Mouse (Mus musculus): ENCODE measurements around the gene Gprc5d. TPM values are rescaled to one million over a fixed set of nuclear protein-coding genes. Genes with fewer than 3 reads are reported as not detected.

Gprc5d gene
- polyA plus RNA-seq, 1 experiment from 2014 or later: not detected

DNA sequence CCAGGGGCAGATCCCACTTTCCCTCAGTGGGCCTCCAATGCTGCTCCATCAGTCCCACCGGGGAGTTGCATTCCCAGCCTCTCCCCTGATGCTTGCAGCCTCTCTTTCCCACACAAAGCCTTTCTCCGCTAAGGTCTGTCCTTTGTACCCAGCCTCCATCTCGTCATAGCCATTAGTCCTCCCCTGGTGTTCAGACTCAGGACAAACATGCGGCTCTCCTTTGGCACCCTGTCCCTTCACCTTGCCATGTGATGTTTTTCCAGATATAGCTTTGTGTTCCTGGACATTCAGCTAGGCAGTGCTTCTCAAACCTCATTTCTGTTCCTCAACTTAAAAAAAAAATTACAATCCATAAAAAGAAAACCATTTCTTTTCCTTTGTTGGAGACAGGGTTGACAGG, 40.4 kb upstream of the Gprc5d start:
- Histone ChIP-seq H3K4me2 (ENCODE audit: low read length) (no peak overlapping the region), H3K27me3 (ENCODE audit: control insufficient read depth, insufficient read depth, low read length) (no peaks in the 10 kb centered on the region), H3K4me1 (ENCODE audit: control insufficient read depth in 2 of 2, insufficient read depth in 2 of 2, low read length in 2 of 2) (peaks cover 5 to 11% of the 10 kb centered on the region in 2 experiments; a peak in 2 of 4 replicates), H3K36me3 (ENCODE audit: control insufficient read depth, insufficient read depth, low read length) (no peaks in the 10 kb centered on the region), H3K27ac (replicated peaks in 1 of 2; ENCODE audit: control insufficient read depth in 1 of 2, insufficient read depth in 1 of 2, low read depth in 2 of 2, low read length in 2 of 2) (no peak overlapping the region), H3K4me3 (ENCODE audit: control insufficient read depth in 1 of 2, insufficient read depth in 1 of 2, low read depth in 1 of 2, low read length in 2 of 2) (no peak overlapping the region), H3K9me3 (ENCODE audit: control insufficient read depth, low read length) (no peaks in the 10 kb centered on the region), H3K9ac (ENCODE audit: low read length) (no peak overlapping the region)
- no peak for ATAC-seq (ENCODE audit: insufficient number of reproducible peaks, insufficient read depth, low FRiP score, low read depth)
- 51% methylated on average over 4 of the region's 4 CpGs for WGBS

DNA sequence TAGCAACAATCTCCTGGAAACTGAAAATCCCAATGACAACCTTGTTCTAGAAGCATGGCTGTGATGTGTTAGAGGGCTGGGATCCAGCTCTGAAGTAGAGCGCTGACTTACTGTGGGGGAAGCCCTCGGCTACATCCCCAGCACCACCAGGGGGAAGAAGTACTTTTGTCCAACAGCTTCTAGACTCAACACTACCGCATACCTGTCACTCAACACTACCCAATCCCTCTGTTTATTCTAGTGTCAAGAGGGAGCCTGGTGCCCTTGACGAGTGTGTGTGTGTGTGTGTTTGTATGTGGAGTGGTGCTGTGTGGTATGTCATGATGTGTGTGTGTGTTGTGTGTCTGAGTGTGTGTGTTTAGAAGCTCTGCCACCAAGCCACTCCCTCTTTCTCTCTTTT, 39.4 kb upstream of the Gprc5d start:
- no peak for ATAC-seq (ENCODE audit: insufficient number of reproducible peaks, insufficient read depth, low FRiP score, low read depth)
- no peak overlapping the region for H3K9ac ChIP-seq (ENCODE audit: low read length)
- 28% methylated on average over 4 of the region's 4 CpGs for WGBS
- no peaks in the 10 kb centered on the region for H3K27me3 ChIP-seq (ENCODE audit: control insufficient read depth, insufficient read depth, low read length)
- no peak overlapping the region for H3K4me2 ChIP-seq (ENCODE audit: low read length)
- no peak overlapping the region for H3K27ac ChIP-seq (replicated peaks in 1 of 2; ENCODE audit: control insufficient read depth in 1 of 2, insufficient read depth in 1 of 2, low read depth in 2 of 2, low read length in 2 of 2)
- H3K36me3 ChIP-seq (ENCODE audit: control insufficient read depth, insufficient read depth, low read length): no peaks in the 10 kb centered on the region
- peaks cover 5 to 7% of the 10 kb centered on the region in 2 experiments; a peak in 2 of 4 replicates for H3K4me1 ChIP-seq (ENCODE audit: control insufficient read depth in 2 of 2, insufficient read depth in 2 of 2, low read length in 2 of 2)
- no peaks in the 10 kb centered on the region for H3K9me3 ChIP-seq (ENCODE audit: control insufficient read depth, low read length)
- H3K4me3 ChIP-seq (ENCODE audit: control insufficient read depth in 1 of 2, insufficient read depth in 1 of 2, low read depth in 1 of 2, low read length in 2 of 2): no peak overlapping the region

DNA sequence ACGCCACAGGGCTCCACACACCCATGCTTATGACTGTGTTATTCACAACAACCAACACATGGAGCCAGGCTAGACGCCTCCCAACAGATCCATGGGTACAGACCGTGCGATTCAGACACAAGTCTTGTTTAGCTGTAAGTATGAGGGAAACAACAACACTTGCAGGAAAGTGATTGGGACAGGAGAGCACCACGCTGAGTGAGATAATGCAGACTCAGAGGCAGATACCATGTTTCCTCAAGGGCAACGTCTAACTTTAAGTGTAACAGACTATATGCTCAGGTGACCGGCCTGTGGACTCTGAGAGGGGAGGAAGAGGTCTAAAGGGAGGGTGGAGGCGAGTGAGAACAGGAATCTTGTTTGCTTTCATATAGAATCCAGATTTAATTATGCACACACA, 38.5 kb upstream of the Gprc5d start:
- H3K9ac ChIP-seq (ENCODE audit: low read length): no peak overlapping the region
- no peak overlapping the region for H3K4me3 ChIP-seq (ENCODE audit: control insufficient read depth in 1 of 2, insufficient read depth in 1 of 2, low read depth in 1 of 2, low read length in 2 of 2)
- peaks cover 5 to 7% of the 10 kb centered on the region in 2 experiments; a peak in 2 of 4 replicates for H3K4me1 ChIP-seq (ENCODE audit: control insufficient read depth in 2 of 2, insufficient read depth in 2 of 2, low read length in 2 of 2)
- no peak overlapping the region for H3K27ac ChIP-seq (replicated peaks in 1 of 2; ENCODE audit: control insufficient read depth in 1 of 2, insufficient read depth in 1 of 2, low read depth in 2 of 2, low read length in 2 of 2)
- 43% methylated on average over 8 of the region's 8 CpGs for WGBS
- H3K4me2 ChIP-seq (ENCODE audit: low read length): no peak overlapping the region
- H3K36me3 ChIP-seq (ENCODE audit: control insufficient read depth, insufficient read depth, low read length): no peaks in the 10 kb centered on the region
- H3K9me3 ChIP-seq (ENCODE audit: control insufficient read depth, low read length): no peaks in the 10 kb centered on the region
- no peaks in the 10 kb centered on the region for H3K27me3 ChIP-seq (ENCODE audit: control insufficient read depth, insufficient read depth, low read length)
- no peak for ATAC-seq (ENCODE audit: insufficient number of reproducible peaks, insufficient read depth, low FRiP score, low read depth)

DNA sequence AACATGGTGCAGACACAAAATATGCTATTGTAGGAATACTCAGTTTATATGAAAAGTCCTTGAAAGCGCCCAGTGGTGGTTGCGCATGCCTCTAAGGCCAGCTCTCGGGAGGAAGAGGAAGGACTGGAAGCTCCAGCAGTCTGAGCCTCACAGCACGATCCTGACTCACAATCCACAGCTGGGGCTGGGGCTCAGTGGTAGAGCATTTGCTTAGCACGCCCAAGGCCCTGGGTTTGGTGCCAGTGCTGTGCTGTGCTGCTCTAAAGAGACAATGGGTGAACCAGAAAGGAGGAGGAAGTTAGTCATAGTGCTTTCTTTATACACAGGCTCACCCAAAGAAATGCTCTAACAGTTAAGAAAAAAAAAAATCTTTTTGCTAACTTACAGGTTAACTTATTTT, 35.6 kb upstream of the Gprc5d start:
- Histone ChIP-seq H3K4me3 (ENCODE audit: control insufficient read depth in 1 of 2, insufficient read depth in 1 of 2, low read depth in 1 of 2, low read length in 2 of 2) (no peak overlapping the region), H3K27ac (replicated peaks in 1 of 2; ENCODE audit: control insufficient read depth in 1 of 2, insufficient read depth in 1 of 2, low read depth in 2 of 2, low read length in 2 of 2) (no peak overlapping the region), H3K4me2 (ENCODE audit: low read length) (no peak overlapping the region), H3K9me3 (ENCODE audit: control insufficient read depth, low read length) (no peaks in the 10 kb centered on the region), H3K27me3 (ENCODE audit: control insufficient read depth, insufficient read depth, low read length) (no peaks in the 10 kb centered on the region), H3K9ac (ENCODE audit: low read length) (no peak overlapping the region), H3K4me1 (ENCODE audit: control insufficient read depth in 2 of 2, insufficient read depth in 2 of 2, low read length in 2 of 2) (peaks cover 5 to 7% of the 10 kb centered on the region in 2 experiments; a peak in 2 of 4 replicates), H3K36me3 (ENCODE audit: control insufficient read depth, insufficient read depth, low read length) (no peaks in the 10 kb centered on the region)
- 85% methylated on average over 5 of the region's 5 CpGs for WGBS
- no peak for ATAC-seq (ENCODE audit: insufficient number of reproducible peaks, insufficient read depth, low FRiP score, low read depth)

DNA sequence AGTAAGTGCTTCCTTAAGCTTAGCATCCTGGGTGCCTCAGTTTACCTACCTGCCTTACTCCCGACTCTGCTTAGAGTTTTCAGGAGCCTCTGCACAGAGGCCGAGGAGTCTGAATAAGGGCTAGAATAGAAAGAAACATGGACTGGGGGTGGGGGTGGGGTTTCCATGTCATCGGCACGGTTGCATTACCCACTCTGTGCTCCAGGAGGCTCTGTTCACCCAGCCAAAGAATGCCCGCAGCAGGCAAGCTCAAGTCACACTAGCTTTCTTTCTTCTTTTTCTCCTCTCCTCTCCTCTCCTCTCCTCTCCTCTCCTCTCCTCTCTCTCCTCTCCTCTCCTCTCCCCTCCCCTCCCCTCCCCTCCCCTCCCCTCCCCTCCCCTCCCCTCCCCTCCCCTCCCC, 32.2 kb upstream of the Gprc5d start:
- H3K27me3 ChIP-seq (ENCODE audit: control insufficient read depth, insufficient read depth, low read length): no peaks in the 10 kb centered on the region
- no peaks in the 10 kb centered on the region for H3K9me3 ChIP-seq (ENCODE audit: control insufficient read depth, low read length)
- no peak overlapping the region for H3K4me2 ChIP-seq (ENCODE audit: low read length)
- no peak overlapping the region for H3K4me3 ChIP-seq (ENCODE audit: control insufficient read depth in 1 of 2, insufficient read depth in 1 of 2, low read depth in 1 of 2, low read length in 2 of 2)
- WGBS: 22% methylated on average over 5 of the region's 5 CpGs
- H3K27ac ChIP-seq (replicated peaks in 1 of 2; ENCODE audit: control insufficient read depth in 1 of 2, insufficient read depth in 1 of 2, low read depth in 2 of 2, low read length in 2 of 2): no peak overlapping the region
- H3K4me1 ChIP-seq (ENCODE audit: control insufficient read depth in 2 of 2, insufficient read depth in 2 of 2, low read length in 2 of 2): no peaks in the 10 kb centered on the region
- H3K36me3 ChIP-seq (ENCODE audit: control insufficient read depth, insufficient read depth, low read length): no peaks in the 10 kb centered on the region
- H3K9ac ChIP-seq (ENCODE audit: low read length): no peak overlapping the region
- no peak; the same call in 1 of the 2 replicates for ATAC-seq (ENCODE audit: insufficient number of reproducible peaks, insufficient read depth, low FRiP score, low read depth)

DNA sequence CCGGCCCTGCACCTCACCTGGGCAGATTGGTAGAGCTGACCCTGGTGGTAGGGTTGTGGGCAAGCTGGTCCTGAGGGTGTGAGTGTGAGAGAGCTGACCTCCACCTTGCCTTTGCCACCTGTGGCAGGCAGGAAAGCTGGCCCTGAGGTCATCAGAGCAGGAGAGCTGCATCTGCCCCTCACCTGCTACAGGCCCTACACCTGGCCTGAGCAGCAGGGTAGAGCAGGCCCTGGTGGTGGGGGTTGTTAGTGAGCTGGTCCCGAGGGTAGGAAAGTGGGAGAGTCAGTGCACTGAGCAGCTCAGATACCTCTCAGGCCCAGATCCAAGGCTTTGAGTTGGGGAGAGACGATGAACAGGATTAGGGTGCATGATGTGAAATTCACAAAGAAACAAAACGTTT, 31.6 kb upstream of the Gprc5d start:
- H3K36me3 ChIP-seq (ENCODE audit: control insufficient read depth, insufficient read depth, low read length): no peaks in the 10 kb centered on the region
- no peak overlapping the region for H3K27ac ChIP-seq (replicated peaks in 1 of 2; ENCODE audit: control insufficient read depth in 1 of 2, insufficient read depth in 1 of 2, low read depth in 2 of 2, low read length in 2 of 2)
- H3K4me2 ChIP-seq (ENCODE audit: low read length): no peak overlapping the region
- H3K9ac ChIP-seq (ENCODE audit: low read length): no peak overlapping the region
- H3K27me3 ChIP-seq (ENCODE audit: control insufficient read depth, insufficient read depth, low read length): no peaks in the 10 kb centered on the region
- 72% methylated on average over 4 of the region's 4 CpGs for WGBS
- no peaks in the 10 kb centered on the region for H3K4me1 ChIP-seq (ENCODE audit: control insufficient read depth in 2 of 2, insufficient read depth in 2 of 2, low read length in 2 of 2)
- 0 out of 2 replicates have a peak, but pooled peaks have one; percentile 14 for ATAC-seq (ENCODE audit: insufficient number of reproducible peaks, insufficient read depth, low FRiP score, low read depth)
- H3K9me3 ChIP-seq (ENCODE audit: control insufficient read depth, low read length): no peaks in the 10 kb centered on the region
- H3K4me3 ChIP-seq (ENCODE audit: control insufficient read depth in 1 of 2, insufficient read depth in 1 of 2, low read depth in 1 of 2, low read length in 2 of 2): no peak overlapping the region

DNA sequence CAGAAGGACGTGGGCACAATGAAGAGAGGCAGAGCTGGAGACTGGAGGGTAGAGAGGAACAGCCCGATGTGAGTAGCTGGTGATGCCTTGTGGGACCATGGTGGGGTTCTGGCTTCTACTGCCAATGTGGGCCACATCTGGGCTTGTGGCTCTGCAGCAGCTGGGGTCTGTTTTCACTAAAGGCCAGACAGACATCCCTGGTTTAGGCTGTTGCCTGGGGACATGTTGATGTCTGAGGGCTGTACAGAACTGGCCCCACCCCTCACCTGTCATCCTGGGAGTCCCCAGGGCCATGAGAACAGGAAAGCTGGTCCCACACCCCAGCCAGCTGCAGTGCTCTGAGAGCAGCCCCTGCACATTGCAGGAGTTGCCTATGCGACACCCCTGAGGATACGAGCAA, 31.1 kb upstream of the Gprc5d start:
- Histone ChIP-seq H3K9me3 (ENCODE audit: control insufficient read depth, low read length) (no peaks in the 10 kb centered on the region), H3K4me1 (ENCODE audit: control insufficient read depth in 2 of 2, insufficient read depth in 2 of 2, low read length in 2 of 2) (no peaks in the 10 kb centered on the region), H3K27me3 (ENCODE audit: control insufficient read depth, insufficient read depth, low read length) (no peaks in the 10 kb centered on the region), H3K36me3 (ENCODE audit: control insufficient read depth, insufficient read depth, low read length) (no peaks in the 10 kb centered on the region), H3K9ac (ENCODE audit: low read length) (no peak overlapping the region), H3K4me3 (ENCODE audit: control insufficient read depth in 1 of 2, insufficient read depth in 1 of 2, low read depth in 1 of 2, low read length in 2 of 2) (no peak overlapping the region), H3K4me2 (ENCODE audit: low read length) (no peak overlapping the region), H3K27ac (replicated peaks in 1 of 2; ENCODE audit: control insufficient read depth in 1 of 2, insufficient read depth in 1 of 2, low read depth in 2 of 2, low read length in 2 of 2) (no peak overlapping the region)
- 78% methylated on average over 4 of the region's 4 CpGs for WGBS
- ATAC-seq (ENCODE audit: insufficient number of reproducible peaks, insufficient read depth, low FRiP score, low read depth): no peak

DNA sequence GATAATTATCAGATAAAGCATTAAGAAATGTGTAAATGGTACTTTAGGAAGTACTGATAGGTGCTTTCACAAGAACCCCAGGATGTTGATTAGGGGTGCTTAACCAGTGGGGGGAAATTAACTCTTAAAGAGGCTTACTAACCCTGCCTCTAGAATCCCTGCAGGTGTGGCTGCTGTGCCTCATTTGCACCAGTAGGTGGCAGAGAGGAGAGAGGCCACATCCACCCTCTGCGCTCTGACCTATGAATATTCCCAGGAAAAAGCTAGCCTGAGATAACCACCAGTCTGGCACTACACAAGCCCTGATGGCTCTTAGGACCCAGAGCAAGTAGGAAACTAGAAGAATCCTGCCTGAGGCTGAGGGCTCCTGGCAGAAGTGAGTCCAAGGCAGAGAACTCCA, 30.4 kb upstream of the Gprc5d start:
- no peaks in the 10 kb centered on the region for H3K4me1 ChIP-seq (ENCODE audit: control insufficient read depth in 2 of 2, insufficient read depth in 2 of 2, low read length in 2 of 2)
- no peak overlapping the region for H3K4me3 ChIP-seq (ENCODE audit: control insufficient read depth in 1 of 2, insufficient read depth in 1 of 2, low read depth in 1 of 2, low read length in 2 of 2)
- ATAC-seq (ENCODE audit: insufficient number of reproducible peaks, insufficient read depth, low FRiP score, low read depth): no peak
- H3K9ac ChIP-seq (ENCODE audit: low read length): no peak overlapping the region
- H3K27me3 ChIP-seq (ENCODE audit: control insufficient read depth, insufficient read depth, low read length): no peaks in the 10 kb centered on the region
- no peaks in the 10 kb centered on the region for H3K9me3 ChIP-seq (ENCODE audit: control insufficient read depth, low read length)
- WGBS: 22% methylated on average over 1 of the region's 1 CpGs
- H3K36me3 ChIP-seq (ENCODE audit: control insufficient read depth, insufficient read depth, low read length): no peaks in the 10 kb centered on the region
- H3K27ac ChIP-seq (replicated peaks in 1 of 2; ENCODE audit: control insufficient read depth in 1 of 2, insufficient read depth in 1 of 2, low read depth in 2 of 2, low read length in 2 of 2): no peak overlapping the region
- no peak overlapping the region for H3K4me2 ChIP-seq (ENCODE audit: low read length)

Measured in heart, embryonic 14.5 days (tissue).